Mouse (Mus musculus): ENCODE results near the gene AB124611.

- TF ChIP-seq CTCF (IDR thresholded peaks at IDR 0.05; ENCODE audit: low read depth) (no peak), EP300 (IDR thresholded peaks at IDR 0.05; ENCODE audit: low read depth) (no peak)
These were observed 68.9 kb downstream of the AB124611 start for GRCm38 (mm10) chr9:21594838-21595237.
